Mouse (Mus musculus) cortical plate, adult 2 months (tissue): Measurements from ENCODE around the gene Agtpbp1.

Source experiments
- CTCF ChIP-seq: fragments of 200-500 bp; IDR thresholded peaks from 2 replicates; pipeline ENCODE4 v1.5.1; 2011; ENCODE audit warnings: mild to moderate bottlenecking, control low read depth, low read length; ENCODE audit not compliant: insufficient read depth; ENCODE audit errors: extremely low read depth
- POLR2A ChIP-seq: fragments of 200-500 bp; IDR thresholded peaks from 2 replicates; pipeline ENCODE4 v1.6.1; 2011; ENCODE audit warnings: mild to moderate bottlenecking, low read length, control low read depth; ENCODE audit not compliant: insufficient read depth; ENCODE audit errors: extremely low read depth

- no peak for TF ChIP-seq POLR2A
- TF ChIP-seq CTCF = peak; percentile 78
These were observed 187.5 kb downstream of the Agtpbp1 start for GRCm38 (mm10) chr13:59397571-59397970.
